Mouse (Mus musculus): ENCODE data around the gene Glcci1.

The Glcci1 gene

DNA sequence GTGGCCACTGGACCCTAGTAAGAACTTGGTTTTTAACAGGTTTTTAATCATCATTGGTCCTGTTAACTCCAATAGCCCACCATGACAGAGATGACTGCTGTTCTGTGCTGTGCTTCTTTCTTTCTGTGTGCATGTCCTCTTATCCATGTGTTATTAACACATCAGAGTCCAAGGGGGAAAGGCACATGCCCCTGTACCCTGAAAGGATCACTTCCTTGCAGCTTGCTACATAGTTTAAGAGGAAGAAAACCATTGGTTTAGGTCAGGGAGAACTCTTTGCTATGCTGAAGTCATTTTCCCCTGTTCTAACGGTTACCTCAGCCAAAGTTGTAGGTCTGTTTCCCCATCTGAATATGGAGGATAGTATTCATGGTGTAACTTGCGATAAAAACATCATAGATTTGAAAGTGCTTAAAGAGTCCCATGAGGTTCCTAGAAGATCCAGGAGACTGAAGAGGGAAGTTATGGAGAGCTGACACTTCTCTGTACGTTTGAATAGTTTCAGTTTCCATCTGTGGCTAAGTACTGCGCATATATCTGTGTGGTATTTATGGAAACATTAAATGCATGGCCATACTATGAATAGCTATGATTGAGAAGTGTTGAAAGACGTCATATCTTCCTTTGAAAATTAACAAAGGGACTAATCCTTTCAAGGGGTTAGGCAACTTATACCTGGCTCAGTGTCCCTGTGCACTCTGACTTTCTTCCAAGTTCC lies 14.1 kb upstream of the Glcci1 start:
- DNase-seq (ENCODE audit: low spot score in 2 of 2) = no peak

DNA sequence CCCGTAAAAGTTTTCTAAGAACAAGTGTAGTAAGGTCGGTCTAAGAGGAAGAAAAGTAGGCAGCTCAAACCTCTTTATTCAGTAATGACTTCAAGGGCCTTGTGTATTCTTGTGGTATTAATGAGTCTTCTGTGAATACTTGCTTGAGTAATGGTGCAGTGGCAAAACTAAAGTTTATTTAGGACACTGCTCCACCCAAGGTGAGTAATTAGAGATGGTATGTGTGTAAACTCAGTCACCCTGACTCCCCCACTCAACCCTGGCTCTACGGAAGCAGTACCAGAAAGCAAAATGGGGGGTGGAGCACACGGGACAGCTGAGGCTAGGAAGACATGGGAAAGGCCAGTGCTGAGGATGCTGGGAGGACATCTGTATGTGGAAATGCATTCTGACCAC lies 13.6 kb upstream of the Glcci1 start:
- no peak for DNase-seq (ENCODE audit: low spot score in 2 of 2)

DNA sequence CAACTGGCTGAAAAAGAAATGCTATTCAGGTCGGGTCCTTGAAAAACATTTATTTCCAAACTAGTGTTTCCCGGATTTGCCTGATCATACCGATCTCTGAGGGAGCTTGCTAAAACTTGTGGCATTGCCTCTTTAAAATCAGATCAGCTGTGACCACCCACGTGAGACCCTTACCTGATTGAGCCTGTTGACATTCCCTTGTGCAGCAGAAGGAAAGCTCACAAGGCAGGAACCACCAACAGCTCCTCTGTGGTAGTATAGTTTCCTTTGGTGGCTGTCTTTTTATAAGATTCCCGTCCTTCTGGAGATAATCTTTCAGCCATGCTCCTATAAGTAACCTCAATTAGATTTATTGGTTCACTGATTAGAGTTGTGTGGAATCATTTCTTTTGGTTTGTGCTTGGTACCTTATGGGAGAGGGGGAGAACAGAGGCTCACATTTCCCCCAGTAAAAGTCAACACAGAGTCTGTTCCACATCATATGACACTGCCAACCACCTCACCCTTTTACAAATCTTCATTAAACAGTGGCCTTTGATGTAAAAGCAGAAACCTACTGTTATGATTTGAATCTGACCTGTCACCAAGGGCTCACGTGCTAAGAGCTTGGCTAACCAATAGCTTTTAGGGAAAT lies 12.0 kb upstream of the Glcci1 start:
- DNase-seq (ENCODE audit: low spot score in 2 of 2) = no peak

DNA sequence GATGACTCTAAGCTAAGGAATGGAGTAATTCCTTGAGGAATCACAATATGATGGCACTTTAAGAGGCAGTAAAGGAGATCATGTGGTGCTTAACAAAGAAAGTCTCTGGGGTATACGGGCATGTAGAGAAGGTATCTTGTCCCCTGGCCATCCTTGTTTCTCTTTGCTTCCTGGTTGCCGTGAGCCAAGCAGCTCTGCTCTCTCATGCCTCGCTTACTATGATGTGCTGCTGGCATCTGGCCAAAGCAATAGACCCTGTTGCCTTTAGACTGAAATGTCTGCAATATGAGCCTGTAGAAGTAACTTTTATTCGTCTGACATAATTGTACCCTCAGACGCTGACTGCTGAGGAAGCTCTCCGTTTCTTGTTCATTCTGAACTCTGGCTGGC lies 11.5 kb upstream of the Glcci1 start:
- no peak for DNase-seq (ENCODE audit: low spot score in 2 of 2)

DNA sequence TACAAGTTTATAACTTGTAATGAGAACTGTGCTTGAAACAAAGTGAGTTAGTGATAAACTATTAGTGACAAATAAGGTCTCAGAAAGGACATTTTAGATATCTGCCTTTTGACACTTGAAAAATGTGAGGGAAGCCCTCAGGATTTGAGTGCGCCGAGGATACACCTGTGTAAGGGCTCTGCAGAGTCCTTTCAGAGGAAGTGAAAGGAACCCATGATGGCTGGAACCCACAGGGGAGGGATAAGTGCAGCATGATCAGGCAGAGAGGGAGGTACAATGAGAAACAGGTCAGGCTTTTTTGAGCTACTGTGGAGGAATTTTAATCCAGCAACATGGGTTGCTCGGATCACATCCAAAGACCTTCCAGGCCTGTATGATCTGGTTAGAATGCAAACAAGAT lies 10.4 kb upstream of the Glcci1 start:
- peak in 1 of 2 experiments; percentile 48 for DNase-seq (ENCODE audit: low spot score in 2 of 2)

DNA sequence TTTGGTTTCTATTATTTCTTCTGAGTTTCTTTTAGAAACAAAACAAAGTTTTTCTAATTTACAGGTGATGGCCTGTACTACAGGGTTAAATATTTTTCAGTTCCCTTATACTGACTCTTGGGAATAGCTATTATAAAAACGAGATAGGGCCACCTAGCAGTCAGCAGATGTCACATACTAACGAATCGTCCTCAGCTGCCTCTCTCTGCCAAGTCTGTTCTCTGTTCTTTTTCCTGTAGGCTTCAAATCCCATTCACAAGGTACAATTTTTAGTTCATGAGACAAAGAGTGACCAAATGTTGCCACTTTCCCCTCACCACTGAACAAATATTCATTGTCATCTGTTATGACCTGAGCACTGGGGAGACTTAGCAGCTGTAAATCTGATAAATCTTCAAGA lies 5.4 kb upstream of the Glcci1 start:
- DNase-seq (ENCODE audit: low spot score in 2 of 2) = no peak

DNA sequence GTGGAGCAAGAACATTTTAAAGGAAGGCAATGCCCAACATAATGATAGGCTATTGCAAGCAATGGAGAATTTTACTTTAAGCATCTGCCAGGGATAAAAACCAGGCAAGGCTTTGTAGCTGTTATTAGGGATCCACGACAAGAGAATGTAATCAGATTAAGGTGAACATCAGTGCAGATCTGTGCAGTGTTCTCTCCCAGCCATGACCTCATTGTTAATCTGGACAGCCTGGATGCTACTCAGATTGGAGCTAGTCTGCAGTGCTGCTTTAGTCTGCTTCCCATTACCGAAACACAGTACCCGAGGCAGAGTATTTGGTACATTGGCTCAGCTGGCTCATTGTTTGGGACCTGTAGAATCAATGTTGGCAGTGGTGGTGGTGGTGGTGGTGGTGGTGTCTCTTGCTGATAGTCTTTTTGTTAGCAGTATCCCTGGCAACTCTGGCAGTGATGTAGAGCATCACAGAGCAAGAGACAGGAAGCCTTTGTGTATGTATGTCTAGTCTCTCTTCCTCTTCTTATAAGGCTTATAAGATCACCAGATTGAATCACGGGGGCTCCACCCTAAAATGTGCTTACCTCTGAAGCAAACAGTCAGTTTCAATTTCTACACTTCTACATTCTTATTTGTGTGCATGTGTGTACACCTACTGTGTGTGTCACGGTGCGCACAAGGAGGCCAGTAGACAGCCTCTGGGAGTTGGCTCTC lies 4.7 kb upstream of the Glcci1 start:
- DNase-seq (ENCODE audit: low spot score in 2 of 2) = peak; percentile 76 to 78

DNA sequence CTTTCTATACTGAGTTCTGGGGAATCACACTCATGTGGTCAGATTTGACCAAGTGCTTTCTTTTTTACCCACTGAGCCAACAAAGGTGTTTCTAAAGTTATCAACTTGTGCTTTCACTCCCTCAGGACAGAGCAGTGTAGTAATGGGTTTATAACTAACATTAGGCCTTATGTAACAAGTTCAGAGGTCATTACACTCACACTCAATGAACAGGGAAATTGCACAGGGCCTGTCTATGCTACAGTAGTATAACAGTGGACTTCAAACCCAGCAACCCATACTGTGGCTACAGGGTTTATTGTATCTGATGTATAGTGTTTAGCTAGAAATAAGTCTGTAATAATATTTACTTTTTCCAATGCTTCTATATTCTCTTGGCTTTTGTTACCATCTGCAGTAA lies 2.8 kb upstream of the Glcci1 start:
- DNase-seq (ENCODE audit: low spot score in 2 of 2) = no peak

DNA sequence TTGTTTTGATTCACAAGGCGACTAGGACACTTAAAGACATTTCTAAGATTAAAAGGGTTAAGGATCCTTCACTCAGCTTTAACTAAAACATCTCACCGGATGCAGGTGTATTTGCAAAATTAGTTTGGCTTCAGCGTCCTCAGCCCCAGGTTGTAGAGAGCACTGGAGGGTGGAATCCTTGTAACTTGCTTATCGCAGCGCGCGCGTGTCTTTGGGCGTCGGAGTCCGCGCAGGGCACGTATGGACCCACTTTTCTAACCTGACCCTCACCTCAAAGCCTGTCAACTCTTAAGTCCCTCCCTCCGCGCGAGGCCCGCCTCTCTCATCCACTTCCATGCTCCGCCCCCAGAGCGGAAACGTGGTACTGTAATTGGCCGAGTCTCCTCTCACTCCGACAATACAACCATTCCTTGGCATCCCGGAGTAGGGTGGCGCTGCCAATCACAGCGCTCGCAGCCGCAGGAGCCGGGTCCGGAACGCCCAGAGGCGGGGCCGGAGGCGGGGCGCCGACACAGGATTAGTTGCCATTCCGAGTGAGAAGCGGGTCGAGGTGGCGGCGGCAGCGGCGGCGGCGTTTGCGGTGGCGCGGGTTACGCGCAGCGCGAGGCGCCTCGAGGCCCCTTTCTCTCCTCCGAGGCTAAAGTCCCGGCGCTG lies 390 bp upstream of the Glcci1 start:
- DNase-seq (ENCODE audit: low spot score in 2 of 2) = peak; percentile 99 to 100

DNA sequence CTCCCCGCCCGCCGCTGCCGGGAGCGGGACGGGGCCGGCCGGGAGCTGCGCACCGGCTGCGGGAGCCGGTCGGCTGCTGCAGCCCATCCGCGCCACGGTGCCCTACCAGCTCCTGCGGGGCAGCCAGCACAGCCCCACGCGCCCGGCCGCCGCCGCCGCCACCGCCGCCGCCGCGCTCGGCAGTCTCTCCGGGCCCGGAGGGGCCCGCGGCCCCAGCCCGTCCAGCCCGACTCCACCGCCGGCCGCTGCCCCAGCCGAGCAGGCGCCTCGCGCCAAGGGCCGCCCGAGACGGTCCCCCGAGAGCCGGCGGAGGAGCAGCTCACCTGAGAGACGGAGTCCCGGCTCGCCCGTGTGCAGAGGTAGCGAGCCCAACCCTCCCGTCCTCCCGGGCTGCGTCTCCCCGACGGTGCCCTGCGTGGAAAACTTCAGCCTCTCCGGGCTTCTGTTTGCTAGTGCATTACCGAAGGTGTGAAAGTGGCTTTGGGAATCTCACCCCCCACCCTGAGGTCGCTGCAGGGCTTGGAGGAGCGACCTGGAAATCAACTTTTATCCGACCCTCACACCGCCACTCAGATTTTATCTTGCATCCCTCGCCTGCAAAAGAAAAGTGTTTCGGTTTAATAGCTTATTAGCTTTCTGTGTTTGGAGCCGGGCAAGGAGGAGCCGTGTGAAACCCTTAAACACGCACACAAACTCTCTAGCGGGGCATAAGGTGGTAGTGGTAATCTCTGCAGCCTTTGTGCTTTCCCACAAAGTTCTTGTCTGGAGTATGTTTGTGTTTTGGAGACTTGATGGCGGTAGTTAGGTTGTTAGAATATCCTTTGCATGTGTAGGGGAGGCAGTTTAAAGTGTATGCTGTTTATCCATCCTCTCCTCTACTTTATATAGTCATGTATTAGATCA lies 812 bp downstream of the Glcci1 start:
- peak in 1 of 2 experiments; percentile 44 for DNase-seq (ENCODE audit: low spot score in 2 of 2)

DNA sequence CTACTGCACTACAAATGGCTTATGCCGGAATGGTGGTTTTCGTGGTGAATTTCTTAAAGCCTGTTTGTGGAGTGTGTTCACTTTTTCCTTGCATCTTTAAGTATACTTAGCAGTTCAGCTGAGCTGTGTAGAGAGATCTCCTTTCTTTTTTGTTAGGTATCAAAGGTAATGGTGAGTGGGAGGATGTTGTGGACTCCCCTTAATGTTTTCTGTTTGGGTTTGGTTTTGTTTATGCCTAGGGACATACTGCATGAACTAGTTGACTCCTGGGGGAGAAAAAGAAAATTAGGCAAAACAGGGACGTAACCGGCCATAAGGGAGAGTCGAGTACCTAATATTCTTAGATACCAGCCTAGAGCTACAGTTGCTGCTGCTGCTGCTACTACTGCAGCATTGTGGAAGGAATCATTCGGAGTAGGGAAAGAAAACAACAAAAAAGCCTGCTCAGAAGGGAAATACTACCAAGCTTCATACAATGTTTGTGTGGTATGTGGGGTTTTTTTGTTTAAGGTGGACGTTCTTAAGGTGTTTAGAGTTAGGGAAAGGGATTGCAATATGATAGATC lies 1.5 kb downstream of the Glcci1 start:
- no peak for DNase-seq (ENCODE audit: low spot score in 2 of 2)

DNA sequence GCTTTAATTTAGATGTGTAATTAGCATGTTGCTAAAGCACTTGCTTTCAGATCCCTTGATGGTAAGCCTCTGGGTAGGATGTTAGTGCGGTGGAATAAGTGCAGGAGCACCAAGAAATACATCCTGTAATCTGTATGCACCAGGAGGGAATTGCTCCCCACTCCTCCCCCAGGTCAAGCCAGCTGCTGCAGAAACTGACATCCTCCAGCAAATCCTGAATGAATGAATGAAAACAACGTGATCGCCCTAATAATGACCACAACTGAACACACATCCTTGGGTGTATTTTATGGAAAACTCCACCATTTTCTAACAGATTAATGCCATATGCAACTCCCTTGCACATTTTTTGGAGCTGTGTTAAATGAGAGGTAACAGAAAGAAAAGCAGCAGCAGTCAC lies 2.0 kb downstream of the Glcci1 start:
- no peak for DNase-seq (ENCODE audit: low spot score in 2 of 2)

DNA sequence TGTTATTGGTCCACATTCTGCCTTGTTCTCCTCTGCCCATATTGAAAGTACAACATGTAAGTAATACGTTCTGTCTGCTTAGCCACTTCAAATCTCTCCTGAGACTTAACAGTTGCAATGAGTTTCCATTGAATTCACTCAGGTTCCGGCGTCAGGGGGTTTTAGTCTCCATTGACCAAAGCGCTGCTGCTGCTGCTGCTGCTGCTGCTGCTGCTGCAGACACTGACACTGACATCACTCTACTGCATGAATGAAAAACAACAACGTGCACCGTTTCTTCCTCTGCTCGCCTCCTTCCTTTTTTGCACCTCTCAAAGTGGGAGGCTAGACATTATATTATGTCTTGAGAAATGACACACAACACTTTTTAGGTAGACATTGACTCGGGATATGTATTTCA lies 3.0 kb downstream of the Glcci1 start:
- peak in 1 of 2 experiments; percentile 24 for DNase-seq (ENCODE audit: low spot score in 2 of 2)

DNA sequence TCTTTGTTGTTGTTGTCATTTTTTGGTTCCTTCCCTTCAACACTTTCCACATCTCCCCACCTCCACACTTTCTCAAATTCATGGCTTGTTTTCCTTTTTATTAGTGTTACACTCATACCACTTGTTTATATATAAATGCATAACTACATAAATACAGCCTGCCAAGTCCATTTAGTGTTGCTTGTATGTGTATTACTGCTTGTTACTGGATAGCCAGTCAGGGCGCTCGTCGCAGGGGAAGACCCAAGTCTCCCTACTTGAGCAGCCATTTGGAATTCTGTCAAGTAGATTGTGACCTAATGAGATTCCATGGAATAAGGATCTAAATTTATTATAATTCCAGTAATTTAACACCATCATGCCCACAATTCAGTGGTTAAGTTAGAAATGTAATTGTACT lies 10.3 kb downstream of the Glcci1 start:
- no peak for DNase-seq (ENCODE audit: low spot score in 2 of 2)

DNA sequence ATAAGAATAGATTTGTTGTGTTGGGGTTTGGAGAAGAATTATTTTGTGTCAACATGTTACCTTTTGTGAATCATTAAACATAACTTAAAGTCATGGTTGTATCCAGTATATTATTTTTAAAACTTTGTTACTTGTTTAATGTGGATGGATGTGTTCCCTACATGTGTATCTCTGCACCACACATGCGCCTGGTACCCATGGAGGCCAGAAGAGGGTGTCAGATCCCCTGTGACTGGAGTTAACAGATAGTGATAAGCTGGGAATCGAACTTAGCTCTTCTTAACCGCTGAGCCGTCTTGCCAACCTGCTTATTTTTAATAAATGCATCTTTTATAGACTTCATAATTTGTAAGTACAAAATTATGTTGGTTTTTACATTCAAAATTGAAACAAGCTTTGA lies 11.8 kb downstream of the Glcci1 start:
- no peak for DNase-seq (ENCODE audit: low spot score in 2 of 2)

DNA sequence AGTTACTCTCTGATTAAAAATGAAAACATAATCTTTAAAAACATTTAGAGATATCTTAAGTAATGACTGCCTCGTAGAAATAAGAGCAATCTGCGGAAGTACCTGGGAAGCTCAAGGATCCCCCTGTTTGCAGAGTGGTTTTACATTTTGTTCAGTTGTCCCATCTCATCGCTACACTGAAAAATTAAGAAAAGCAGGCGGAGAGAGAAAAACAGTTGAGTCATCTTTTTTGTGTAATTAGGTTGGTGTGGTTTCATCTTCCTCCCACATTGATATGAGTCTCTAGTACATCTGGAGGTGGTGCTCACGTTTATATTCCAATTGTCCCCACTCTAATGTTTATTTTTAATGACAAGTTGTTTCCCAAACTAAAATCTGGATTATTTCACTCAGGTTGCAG lies 15.3 kb downstream of the Glcci1 start:
- DNase-seq (ENCODE audit: low spot score in 2 of 2) = no peak

DNA sequence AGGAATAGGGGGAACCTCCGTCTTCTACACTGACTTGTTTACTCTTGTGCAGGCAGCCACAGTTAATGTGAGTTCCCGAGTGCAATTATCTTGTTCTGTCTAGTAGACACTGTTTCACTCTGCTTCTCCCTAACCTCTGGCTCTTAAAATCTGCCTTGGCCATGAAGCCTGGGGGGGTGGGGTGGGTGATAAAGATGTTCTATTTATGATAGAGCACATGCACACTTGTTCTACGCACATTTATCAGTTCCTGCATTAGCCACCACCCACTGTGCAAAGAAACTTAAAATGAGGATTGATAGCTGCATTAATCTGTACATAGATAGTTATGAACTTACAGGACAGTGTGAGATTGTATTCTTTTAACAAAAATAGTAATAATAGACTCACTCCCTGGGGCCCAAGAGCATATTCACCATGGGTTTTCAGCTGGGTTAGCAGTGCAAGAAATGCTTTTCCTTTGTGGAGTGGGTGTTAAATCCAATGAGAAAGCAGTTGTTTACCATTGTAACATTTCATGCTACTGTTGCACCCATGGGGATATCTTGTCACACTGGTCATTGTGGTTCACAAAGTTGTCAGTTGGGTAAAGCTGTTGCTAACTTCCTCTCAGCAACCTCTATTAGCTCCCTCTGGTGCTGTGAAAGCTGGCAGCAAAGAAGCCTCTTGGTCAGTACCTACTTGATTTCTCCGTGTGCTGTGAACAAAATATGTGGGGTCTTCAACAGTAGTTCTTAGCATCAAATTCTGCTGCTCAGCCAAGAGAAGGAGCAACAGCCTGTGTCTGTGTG lies 21.9 kb downstream of the Glcci1 start:
- DNase-seq (ENCODE audit: low spot score in 2 of 2) = no peak

DNA sequence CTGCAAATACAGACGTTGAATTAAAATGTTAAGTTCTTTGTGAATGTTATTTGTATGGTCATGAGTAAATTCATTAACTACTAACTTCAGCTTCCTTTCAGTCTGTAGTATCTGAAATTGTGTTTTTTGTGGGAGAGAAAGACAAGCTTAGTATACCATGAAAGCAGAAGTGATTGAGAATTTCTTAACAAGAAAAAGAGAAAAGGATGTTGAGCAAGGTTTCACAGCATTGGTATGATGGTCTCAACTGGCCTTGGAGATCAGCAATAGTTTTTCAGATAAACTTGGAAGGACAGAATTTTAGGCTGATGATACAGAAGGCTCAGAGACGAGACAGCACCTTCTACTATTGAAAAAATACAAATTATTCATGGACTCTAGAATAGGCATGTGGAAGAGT lies 27.5 kb downstream of the Glcci1 start:
- DNase-seq (ENCODE audit: low spot score in 2 of 2) = no peak

DNA sequence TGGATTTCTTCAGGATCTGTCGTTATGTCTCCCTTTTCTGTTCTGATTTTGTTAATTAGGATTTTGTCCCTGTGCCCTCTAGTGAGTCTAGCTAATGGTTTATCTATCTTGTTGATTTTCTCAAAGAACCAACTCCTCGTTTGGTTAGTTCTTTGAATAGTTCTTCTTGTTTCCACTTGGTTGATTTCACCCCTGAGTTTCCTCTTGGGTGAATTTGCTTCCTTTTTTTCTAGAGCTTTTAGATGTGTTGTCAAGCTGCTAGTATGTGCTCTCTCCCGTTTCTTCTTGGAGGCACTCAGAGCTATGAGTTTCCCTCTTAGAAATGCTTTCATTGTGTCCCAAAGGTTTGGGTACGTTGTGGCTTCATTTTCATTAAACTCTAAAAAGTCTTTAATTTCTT lies 32.1 kb downstream of the Glcci1 start:
- DNase-seq (ENCODE audit: low spot score in 2 of 2) = peak in 1 of 2 experiments; percentile 24

DNA sequence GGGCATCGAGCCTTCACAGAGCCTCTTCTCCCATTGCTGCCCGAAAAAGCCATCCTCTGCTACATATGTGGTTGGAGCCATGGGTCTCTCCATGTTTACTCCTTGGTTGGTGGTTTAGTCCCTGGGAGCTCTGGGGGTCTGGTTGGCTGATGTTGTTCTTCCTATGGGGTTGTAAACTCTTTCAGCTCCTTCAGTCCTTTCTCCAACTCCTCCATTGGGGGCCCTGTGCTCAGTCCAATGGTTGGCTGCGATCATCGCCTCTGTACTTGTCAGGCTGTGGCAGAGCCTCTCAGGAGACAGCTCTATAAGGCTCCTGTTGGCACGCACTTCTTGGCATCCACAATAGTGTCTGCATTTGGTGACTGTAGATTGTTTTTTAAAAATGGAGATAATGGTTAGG lies 35.4 kb downstream of the Glcci1 start:
- no peak for DNase-seq (ENCODE audit: low spot score in 2 of 2)

All from spleen, postnatal 36 days (tissue).